Mouse (Mus musculus): ENCODE results near the gene Fkbp11.
"Not testable (repeated sequence)": the region's sequence is repeated elsewhere in the genome, so short reads cannot be mapped to it uniquely, and the experiment has no call there.

The Fkbp11 gene

GRCm38 (mm10) chr15:98727443-98728321 lies at the start of gene Fkbp11:
Fkbp11 (minus strand) TSS chr15:98728198.
- DNase-seq = peak; percentile 35

DNA sequence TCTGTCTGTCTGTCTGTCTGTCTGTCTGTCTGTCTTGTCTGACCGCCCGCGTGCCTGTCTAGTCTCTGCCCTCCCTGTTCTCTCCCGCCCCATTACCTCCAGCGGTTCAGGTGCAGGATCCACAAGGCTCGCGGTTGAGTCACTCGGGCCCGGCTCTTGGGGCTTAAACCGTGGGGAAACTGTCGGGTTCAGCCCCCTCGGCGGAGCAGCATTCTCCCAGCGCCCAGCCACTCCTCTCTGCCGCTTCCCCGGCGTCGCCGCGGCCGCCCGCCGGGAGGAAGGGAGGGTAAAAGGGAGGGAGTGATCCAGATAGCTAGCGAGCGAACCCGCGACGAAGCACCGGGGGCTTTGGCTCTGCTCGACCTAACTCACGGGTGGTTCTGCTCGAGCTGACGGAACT lies 49.8 kb upstream of the Fkbp11 start, which contains the start of gene Wnt10b:
Wnt10b (minus strand) TSS at position 389 of the 400 bp plus-strand sequence.
- DNase-seq = no peak

DNA sequence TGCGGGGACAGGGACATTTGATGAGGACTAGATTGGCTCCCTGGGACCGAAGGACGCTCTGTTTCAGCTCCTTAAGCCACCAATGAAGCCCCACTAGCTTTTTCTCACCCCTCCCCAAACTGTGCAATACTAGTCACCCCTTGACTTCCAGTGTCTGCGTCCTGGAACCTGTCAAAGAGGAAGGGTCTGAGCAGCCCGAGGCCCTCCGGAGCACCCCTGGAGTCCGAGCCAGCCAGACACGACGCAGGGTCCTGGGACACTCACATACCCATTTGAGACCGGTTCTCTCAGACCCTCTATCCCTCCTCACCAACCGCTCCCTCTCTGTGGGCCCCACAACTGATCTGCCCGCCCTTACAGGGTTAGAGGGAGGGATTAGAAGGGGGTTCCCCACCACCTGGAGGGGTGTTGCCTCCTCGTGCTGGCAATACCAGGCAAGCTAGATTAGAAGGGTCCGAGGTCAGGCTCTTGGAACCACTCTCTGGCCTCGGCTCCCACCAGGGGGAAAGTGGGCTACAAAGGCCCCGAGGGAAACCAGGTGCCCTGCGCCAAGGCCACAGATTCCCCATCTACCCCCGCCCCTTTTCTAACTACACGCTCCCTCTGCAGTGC lies 49.1 kb upstream of the Fkbp11 start:
- no peak for DNase-seq

GRCm38 (mm10) chr15:98776280-98777004 lies 48.4 kb upstream of the Fkbp11 start:
- no peak for DNase-seq

GRCm38 (mm10) chr15:98775533-98775932 lies 47.5 kb upstream of the Fkbp11 start:
- DNase-seq = no peak

GRCm38 (mm10) chr15:98774096-98774495 lies 46.1 kb upstream of the Fkbp11 start:
- no peak for DNase-seq

GRCm38 (mm10) chr15:98772511-98773211 lies 44.7 kb upstream of the Fkbp11 start:
- DNase-seq = no peak

- DNase-seq = no peak
These were observed 43.9 kb upstream of the Fkbp11 start for GRCm38 (mm10) chr15:98771813-98772425.

GRCm38 (mm10) chr15:98768259-98768658 lies 40.3 kb upstream of the Fkbp11 start:
- DNase-seq = no peak

DNA sequence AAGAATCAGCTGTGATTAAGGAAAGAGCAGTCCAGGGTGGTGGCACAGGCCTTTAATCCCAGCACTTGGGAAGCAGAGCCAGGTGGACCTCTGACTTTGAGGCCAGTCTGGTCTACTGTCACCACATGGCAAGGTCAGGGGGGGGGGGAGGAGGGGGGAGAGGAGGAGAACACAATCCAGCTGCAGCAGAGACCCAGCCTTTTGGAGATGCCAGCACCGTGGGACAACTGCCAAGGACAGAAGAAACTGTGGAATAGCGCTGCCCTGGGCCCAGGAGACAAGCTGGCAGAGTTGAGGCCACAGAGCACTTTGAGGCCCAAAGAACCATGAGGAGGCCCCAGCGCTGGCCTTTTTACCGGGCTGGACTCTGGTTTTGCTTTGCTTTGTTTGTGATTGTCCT lies 37.9 kb upstream of the Fkbp11 start:
- DNase-seq = no peak

GRCm38 (mm10) chr15:98762670-98763529 lies 34.9 kb upstream of the Fkbp11 start, which contains the start of gene Arf3:
Arf3 (minus strand) TSS chr15:98763214.
- DNase-seq = peak; percentile 94

- peak; percentile 84 for DNase-seq
These were observed 34.2 kb upstream of the Fkbp11 start for GRCm38 (mm10) chr15:98762201-98762621.

- no peak for DNase-seq
These were observed 26.1 kb upstream of the Fkbp11 start for GRCm38 (mm10) chr15:98754125-98754524.

DNA sequence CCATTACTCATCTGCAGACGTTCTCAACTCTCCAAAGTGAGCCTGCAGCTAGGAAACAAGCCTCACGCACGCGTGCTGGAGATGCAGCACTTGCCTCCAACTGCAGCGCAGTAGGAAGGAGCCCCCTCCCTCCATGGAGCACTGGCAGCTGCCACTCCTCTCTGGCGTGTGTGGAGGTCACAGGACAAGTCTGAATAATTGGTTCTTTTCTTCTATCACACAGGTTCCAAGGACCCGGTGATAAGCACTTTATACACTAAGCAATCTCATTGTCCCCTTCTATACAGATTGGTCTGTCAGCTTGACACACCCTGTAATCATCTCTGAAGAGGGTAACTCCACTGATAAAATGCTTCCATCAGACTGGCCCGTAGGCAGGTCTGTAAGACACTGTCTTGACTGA lies 25.0 kb upstream of the Fkbp11 start:
- no peak for DNase-seq

DNA sequence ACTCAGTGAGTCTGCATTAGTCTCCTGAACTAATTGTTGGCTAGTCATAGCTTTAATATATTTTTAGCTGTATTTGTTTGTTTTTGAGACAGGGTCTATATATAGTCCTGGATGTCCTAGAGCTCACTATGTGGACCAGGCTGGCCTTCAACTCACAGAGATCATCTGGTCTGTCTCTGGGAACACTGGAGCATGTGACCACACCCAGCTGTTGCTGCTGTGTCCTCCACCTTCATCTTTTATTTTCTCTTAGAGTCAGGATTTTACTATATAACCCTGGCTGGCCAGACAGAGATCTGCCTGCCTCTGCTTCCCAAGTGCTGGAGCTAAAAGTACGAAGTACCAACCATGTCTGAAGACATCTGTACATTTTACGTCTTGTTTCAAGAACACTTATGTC lies 21.1 kb upstream of the Fkbp11 start:
- DNase-seq = no peak

GRCm38 (mm10) chr15:98747296-98747695 lies 19.3 kb upstream of the Fkbp11 start:
- DNase-seq = no peak

- no peak for DNase-seq
These were observed 18.5 kb upstream of the Fkbp11 start for GRCm38 (mm10) chr15:98746344-98746965.

DNA sequence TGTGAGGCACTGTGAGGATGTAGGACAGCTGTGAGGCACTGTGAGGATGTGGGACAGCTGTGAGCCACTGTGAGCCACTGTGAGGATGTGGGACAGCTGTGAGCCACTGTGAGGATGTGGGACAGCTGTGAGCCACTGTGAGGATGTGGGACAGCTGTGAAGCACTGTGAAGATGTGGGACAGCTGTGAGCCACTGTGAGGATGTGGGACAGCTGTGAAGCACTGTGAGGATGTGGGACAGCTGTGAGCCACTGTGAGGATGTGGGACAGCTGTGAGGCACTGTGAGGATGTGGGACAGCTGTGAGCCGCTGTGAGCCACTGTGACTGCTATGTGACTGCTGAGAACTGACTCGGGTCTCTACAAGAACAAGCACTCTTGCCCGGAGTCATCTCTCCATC lies 15.9 kb upstream of the Fkbp11 start:
- not testable (repeated sequence) for DNase-seq

- DNase-seq = no peak
These were observed 14.9 kb upstream of the Fkbp11 start for GRCm38 (mm10) chr15:98742766-98743428.

- DNase-seq = no peak
These were observed 12.2 kb upstream of the Fkbp11 start for GRCm38 (mm10) chr15:98740219-98740618.

Data from cerebellum, adult 9-11 months (tissue).